Mouse (Mus musculus) megakaryocyte, embryonic 14.5 days (primary cell): ENCODE results near the gene Ccdc85c. TPM values are rescaled to one million over a fixed set of nuclear protein-coding genes. Genes with fewer than 3 reads are reported as not detected.

Experiments
- H3K27me3 ChIP-seq: replicated peaks from 2 replicates; pipeline ENCODE3; 2012; ENCODE audit warnings: inconsistent platforms
- H3K36me3 ChIP-seq: replicated peaks from 2 replicates; pipeline ENCODE3; 2012; ENCODE audit warnings: low read length, inconsistent platforms, mixed read lengths
- H3K4me1 ChIP-seq: 2 replicates; pipeline ENCODE4 v1.6.1; 2012; ENCODE audit warnings: inconsistent platforms
- H3K4me3 ChIP-seq: replicated peaks from 2 replicates; pipeline ENCODE3; 2012; ENCODE audit warnings: moderate library complexity, mild to moderate bottlenecking, inconsistent platforms
- H3K9me3 ChIP-seq: 2 replicates; pipeline ENCODE4 v1.6.1; 2012; ENCODE audit warnings: inconsistent platforms
- FLI1 ChIP-seq: IDR thresholded peaks from 2 replicates; pipeline ENCODE4 v1.6.1; 2012; ENCODE audit warnings: low read length, inconsistent platforms, mixed read lengths
- GATA1 ChIP-seq: IDR thresholded peaks from 3 replicates; pipeline ENCODE4 v1.6.1; 2012; ENCODE audit warnings: mixed read lengths, low read length, inconsistent platforms, borderline replicate concordance
- polyA plus RNA-seq: library from polyadenylated mRNA; stranded (reverse); fragments of >175 nt; gene quantifications from 2 replicates; pipeline ENCODE4 v1.2.3, GENCODE M21; 2012; ENCODE audit warnings: low replicate concordance; ENCODE audit not compliant: insufficient read depth

Ccdc85c gene
- 1.5 and 13.9 TPM in 2 replicates for polyA plus RNA-seq

DNA sequence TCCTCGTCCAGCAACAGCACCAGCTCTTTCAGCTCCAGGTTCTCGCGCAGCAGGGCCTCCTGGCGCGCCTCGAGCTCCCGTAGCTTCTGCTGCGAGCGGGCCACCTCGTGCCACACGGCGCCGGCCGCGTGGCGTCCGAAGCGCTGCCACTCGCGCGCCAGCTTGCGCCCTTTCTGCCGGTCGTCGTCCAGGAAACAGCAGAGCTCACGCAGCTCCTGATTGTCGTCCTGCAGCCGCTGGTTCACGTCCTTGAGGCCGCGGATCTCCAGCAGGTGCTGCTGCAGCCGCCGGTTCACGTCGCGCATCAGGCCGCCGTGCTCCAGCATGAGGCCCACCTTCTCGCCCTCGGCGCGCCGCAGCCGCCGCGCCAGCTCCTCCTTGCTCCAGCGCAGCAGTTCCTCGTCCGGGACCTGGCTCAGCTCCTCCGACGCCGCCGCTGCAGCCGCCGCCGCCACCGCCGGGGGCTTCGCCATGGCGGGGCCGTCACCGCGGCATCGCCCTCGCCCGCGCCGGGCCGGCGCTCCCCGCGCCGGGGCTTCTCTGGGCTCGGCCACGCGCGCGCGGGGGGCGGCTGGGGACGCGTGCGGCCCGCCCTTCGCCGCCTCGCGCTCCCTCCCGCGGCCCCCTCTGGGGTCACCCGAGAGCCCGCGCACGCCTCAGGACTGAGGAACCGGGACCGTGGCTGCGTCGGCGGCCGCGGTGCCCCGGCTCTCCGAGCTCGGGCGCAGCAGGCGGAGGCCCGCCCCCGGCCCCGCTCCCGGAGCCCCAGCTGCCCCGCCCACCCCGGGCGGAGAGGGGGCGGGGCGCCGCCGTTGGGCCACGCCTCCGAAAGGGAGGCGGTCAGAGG, at the start of gene Ccdc85c:
TSS of gene Ccdc85c (minus strand) at position 765 of the 847 bp plus-strand sequence.
- Histone ChIP-seq H3K27me3 (peaks cover 96% of the 10 kb centered on the region), H3K4me1 (peaks cover 35% of the 10 kb centered on the region), H3K4me3 (peak within 1 kb of the TSS; percentile 89), H3K36me3 (no peaks in the 10 kb centered on the region), H3K9me3 (no peaks in the 10 kb centered on the region)
- TF ChIP-seq FLI1 (no peak), GATA1 (no peak)

DNA sequence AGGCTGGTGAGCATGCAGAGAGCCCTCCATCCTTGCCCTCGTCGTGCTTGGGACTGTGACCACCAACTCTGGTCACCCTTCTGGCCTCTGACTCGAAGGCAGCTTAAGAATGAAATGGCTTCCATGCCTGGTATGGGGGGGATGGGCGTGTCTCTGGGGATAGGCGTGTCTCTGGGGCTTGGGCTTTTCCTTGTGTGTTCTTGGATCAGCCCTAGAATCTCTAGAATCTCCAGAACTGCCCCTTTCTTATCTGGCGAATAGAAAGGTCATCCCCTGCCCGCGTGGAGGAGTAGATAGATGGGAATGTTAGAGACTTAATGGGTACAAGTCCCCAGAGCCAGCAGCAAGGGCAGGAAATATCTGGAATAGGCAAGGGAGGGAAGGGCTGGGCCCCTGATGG, 44.9 kb upstream of the Ccdc85c start:
- peaks cover 6% of the 10 kb centered on the region; the same call in 1 of the 2 replicates for H3K4me1 ChIP-seq
- no peak for TF ChIP-seq FLI1
- H3K4me3 ChIP-seq, result no peak overlapping the region
- peaks cover 78% of the 10 kb centered on the region for H3K27me3 ChIP-seq
- no peaks in the 10 kb centered on the region for H3K36me3 ChIP-seq
- 0 out of 2 replicates have a peak, but pooled peaks cover 5% of the 10 kb centered on the region for H3K9me3 ChIP-seq

DNA sequence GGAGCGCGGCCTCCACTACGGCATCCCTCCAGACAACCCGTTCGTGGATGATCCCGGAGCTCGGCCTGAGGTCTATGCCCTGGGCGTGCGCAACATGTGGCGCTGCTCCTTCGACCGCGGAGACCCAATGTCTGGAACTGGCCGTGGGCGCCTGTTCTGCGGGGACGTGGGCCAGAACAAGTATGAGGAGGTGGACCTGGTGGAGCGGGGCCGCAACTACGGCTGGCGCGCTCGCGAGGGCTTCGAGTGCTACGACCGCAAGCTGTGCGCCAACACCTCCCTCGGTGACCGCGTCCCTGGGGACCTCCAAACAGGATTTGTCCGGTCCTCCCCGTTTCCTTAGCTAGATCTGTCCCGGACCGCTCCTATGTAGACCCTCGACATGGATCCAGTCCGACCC, 43.3 kb upstream of the Ccdc85c start:
- Histone ChIP-seq H3K36me3 (no peaks in the 10 kb centered on the region), H3K27me3 (peaks cover 84% of the 10 kb centered on the region), H3K4me1 (peaks cover 6% of the 10 kb centered on the region; the same call in 1 of the 2 replicates), H3K9me3 (peaks cover 10% of the 10 kb centered on the region), H3K4me3 (no peak overlapping the region)
- TF ChIP-seq FLI1 (no peak), GATA1 (no peak)

DNA sequence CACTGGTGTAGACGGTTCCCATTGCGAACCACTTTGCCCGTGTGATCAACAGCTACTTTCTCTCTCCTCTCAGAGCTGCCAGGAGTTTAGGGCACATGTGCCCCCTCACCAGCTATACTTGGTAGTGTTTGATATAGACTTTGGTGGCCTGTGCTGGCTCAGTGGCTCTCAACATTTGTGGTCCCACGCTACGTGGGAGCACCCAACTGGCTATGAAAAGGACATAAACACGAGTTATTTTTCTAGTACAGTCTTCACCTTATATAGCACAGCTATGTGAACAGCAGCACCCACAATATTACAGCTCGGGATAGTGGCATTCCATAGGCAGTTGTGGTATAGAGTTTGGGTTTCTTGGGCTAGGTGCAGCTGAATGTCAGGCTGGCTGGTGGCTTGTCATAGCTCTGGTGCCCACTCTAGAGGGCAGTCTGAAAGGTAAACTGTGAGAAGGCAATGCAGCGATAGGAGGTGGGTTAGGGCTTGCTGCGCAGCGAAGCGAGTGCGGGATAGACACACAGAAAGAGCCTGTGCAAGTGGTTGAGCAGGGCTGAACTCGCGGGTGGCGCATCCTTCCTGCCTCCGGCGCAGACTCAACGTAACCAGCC, 42.7 kb upstream of the Ccdc85c start:
- H3K27me3 ChIP-seq, result peaks cover 84% of the 10 kb centered on the region
- peaks cover 6% of the 10 kb centered on the region; the same call in 1 of the 2 replicates for H3K4me1 ChIP-seq
- no peaks in the 10 kb centered on the region for H3K36me3 ChIP-seq
- TF ChIP-seq FLI1 (no peak), GATA1 (no peak)
- H3K4me3 ChIP-seq, result no peak overlapping the region
- peaks cover 13% of the 10 kb centered on the region for H3K9me3 ChIP-seq

DNA sequence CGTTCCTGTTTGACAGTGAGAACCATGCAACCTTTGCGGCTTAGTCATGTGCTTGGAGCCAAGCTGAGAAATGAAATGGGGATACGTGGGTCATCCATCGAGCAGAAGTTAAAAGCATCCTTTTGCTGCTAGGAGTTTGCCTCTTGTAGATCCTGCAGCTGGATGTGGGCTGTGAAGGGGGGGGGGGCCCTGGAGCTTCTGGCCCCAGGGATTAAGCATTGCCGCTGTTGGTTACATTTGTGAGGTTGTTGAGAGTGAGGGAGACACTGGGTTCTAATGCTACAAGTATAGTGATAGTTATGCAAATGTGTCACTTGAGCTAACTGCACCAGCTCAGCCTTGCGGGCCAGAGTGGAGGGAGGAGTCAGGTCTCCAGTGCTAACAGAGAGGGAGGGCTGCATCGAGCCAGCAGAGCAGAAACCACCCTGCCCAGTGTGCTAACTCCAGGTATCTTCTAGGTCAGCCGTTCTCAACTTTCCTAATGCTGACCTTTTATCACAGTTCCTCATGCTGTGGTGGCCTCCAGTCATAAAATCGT, 42.0 kb upstream of the Ccdc85c start:
- H3K4me3 ChIP-seq, result no peak overlapping the region
- H3K36me3 ChIP-seq, result no peaks in the 10 kb centered on the region
- H3K4me1 ChIP-seq, result peaks cover 6% of the 10 kb centered on the region; the same call in 1 of the 2 replicates
- peaks cover 13% of the 10 kb centered on the region for H3K9me3 ChIP-seq
- H3K27me3 ChIP-seq, result peaks cover 86% of the 10 kb centered on the region
- TF ChIP-seq FLI1 (no peak), GATA1 (no peak)

DNA sequence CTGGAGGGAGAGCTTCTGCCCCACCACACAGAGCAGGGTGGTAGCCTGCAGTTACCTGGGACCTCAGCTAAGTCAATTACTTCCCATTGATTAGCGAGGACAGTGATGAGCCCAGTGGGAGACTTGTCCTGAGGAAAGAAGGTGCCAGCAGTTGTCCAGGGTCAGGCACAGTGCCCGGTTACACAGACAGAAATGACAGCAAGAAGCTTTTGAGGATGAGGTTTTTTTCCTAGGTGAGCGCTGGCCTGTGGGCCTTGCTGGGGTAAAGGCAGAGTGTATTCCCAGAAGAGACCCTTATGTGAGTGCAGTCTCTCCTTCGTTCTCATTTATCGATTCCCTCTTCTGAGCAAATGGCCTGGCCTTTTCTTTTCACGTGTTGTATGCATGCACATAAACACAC, 41.4 kb upstream of the Ccdc85c start:
- Histone ChIP-seq H3K4me1 (peaks cover 6% of the 10 kb centered on the region; the same call in 1 of the 2 replicates), H3K9me3 (peaks cover 13% of the 10 kb centered on the region), H3K27me3 (peaks cover 86% of the 10 kb centered on the region), H3K36me3 (no peaks in the 10 kb centered on the region), H3K4me3 (no peak overlapping the region)
- TF ChIP-seq GATA1, result no peak
- no peak for TF ChIP-seq FLI1

DNA sequence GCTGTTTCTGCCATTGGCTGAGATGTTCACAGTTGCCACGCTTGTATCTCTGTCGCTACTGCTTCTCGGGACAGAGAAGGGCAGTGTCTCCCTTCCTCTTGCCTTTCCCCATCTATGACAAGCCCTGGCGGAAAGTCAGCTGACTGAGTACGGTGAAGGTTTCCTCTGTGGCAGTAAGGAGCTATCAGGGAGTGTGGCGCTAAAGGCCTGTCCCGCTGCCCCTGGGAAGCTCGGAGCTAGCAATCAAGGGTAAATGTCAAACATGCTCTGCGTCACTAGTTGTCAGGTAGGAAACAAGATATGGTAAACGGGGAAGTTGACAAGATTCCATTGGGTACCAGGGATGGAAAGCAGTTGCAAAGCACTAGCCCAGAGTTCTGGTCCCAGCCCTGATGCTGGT, 40.6 kb upstream of the Ccdc85c start:
- peaks cover 13% of the 10 kb centered on the region for H3K9me3 ChIP-seq
- no peaks in the 10 kb centered on the region for H3K36me3 ChIP-seq
- peaks cover 86% of the 10 kb centered on the region for H3K27me3 ChIP-seq
- H3K4me1 ChIP-seq, result peaks cover 7% of the 10 kb centered on the region
- H3K4me3 ChIP-seq, result no peak overlapping the region
- TF ChIP-seq FLI1, result no peak
- TF ChIP-seq GATA1, result no peak

DNA sequence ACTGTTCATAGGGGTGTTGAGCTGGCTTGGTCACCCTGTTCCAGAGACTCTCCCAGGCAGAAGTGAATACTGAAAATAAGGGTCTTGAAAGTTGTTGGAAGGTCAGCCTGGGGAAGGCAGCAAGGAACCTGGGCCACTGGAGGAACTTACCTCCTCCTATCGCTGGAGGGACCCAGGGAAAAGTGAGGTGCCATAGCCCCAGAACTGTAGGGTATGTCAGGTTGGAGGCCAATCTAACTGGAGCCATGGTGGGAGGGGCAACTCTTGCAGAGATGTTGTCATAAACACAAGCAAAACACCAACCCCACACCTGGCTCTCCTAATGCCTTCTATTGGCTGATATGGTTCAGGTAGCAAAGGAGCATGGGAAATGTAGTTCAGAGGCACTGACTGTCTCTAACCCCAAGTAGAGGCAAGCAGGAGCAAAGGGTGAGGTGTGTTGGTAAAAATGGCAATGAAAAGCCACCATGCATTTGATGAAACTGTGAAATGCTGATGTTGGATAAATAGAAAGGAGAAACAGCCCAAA, 38.1 kb upstream of the Ccdc85c start:
- H3K27me3 ChIP-seq, result peaks cover 77% of the 10 kb centered on the region

DNA sequence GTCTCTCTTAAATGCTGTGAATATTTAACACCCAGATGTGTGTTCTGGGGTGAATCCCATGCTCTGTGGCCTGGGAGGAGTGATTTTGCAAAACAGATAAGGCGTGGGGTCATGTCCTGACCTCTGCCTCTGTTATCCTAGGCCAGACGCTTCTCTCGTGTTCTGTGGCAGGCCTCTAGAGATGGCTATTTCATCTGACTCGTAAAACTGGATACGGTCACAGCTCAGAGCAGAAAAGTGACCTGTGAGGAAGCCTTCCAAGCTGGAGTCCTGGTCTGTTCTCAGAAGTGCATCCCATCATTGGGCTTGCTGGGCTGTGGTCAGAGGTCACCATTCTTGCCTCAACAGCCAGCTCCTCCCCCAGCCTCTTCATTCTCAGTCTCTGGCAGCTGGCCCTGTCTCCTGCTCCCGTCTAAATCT, 37.2 kb upstream of the Ccdc85c start:
- no peaks in the 10 kb centered on the region for H3K36me3 ChIP-seq
- peaks cover 28% of the 10 kb centered on the region for H3K4me1 ChIP-seq
- H3K9me3 ChIP-seq, result peaks cover 8% of the 10 kb centered on the region
- no peak for TF ChIP-seq FLI1
- TF ChIP-seq GATA1, result no peak
- peaks cover 77% of the 10 kb centered on the region for H3K27me3 ChIP-seq
- no peak overlapping the region for H3K4me3 ChIP-seq

More for the DNA sequence above, 38.1 kb upstream of the Ccdc85c start:
- TF ChIP-seq GATA1 (no peak), FLI1 (no peak)
- Histone ChIP-seq H3K9me3 (peaks cover 12% of the 10 kb centered on the region), H3K36me3 (no peaks in the 10 kb centered on the region), H3K4me1 (peaks cover 29% of the 10 kb centered on the region), H3K4me3 (no peak overlapping the region)

DNA sequence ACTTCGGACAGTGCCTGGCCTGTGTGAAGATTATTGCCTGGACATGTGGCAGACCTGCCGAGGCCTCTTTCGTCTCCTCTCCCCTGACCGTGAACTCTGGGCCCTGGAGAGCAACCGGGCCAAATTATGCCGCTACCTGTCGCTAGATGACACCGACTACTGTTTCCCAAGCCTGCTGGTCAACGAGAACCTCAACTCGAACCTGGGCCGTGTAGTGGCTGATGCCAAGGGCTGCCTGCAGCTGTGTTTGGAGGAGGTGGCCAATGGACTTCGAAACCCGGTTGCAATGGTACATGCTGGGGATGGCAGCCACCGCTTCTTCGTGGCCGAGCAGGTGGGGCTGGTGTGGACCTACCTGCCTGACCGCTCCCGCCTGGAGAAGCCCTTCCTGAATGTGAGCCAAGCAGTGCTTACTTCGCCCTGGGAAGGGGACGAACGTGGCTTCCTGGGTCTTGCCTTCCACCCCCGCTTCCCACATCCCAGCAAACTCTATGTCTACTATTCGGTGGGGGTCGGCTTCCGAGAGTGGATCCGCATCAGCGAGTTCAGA, 36.6 kb upstream of the Ccdc85c start:
- Histone ChIP-seq H3K4me1 (peaks cover 30% of the 10 kb centered on the region), H3K9me3 (peaks cover 8% of the 10 kb centered on the region), H3K36me3 (no peaks in the 10 kb centered on the region), H3K27me3 (peaks cover 76% of the 10 kb centered on the region), H3K4me3 (no peak overlapping the region)
- no peak for TF ChIP-seq FLI1
- no peak for TF ChIP-seq GATA1
